Mouse (Mus musculus): ENCODE results near the gene Rab37. TPM values are rescaled to one million over a fixed set of nuclear protein-coding genes. Genes with fewer than 3 reads are reported as not detected.

Gene Rab37
- polyA plus RNA-seq, 1 experiment from 2014 or later = 0.90 TPM

DNA sequence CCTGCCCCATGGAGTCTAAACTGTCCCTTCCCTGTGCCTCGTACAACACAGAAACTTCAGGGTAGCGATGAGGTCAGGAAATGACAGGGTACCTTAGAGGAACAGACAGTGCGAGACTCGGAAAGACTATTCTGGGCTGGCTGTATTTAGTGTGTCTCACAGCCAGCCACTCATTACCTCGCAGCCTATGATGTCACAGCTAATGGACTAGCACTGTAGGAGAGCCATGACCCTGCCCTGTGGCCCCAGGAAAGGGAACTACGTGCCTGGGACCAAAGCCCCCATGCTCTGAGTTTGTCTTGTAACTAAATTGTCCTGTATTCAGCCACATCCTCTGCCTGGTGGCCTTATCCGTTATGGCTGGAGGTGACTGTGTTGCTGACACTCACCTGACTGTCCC lies 15.8 kb upstream of the Rab37 start:
- peaks cover 28% of the 10 kb centered on the region for H3K27me3 ChIP-seq (ENCODE audit: poor library complexity, severe bottlenecking)
- 81% methylated on average over 7 of the region's 7 CpGs for WGBS
- peaks cover 24% of the 10 kb centered on the region for H3K4me1 ChIP-seq
- H3K9me3 ChIP-seq = no peaks in the 10 kb centered on the region
- no peak for DNase-seq (ENCODE audit: extremely low spot score, low spot score)
- no peaks in the 10 kb centered on the region for H3K36me3 ChIP-seq (replicated peaks)
- H3K27ac ChIP-seq = no peak overlapping the region
- H3K4me3 ChIP-seq = no peak overlapping the region

DNA sequence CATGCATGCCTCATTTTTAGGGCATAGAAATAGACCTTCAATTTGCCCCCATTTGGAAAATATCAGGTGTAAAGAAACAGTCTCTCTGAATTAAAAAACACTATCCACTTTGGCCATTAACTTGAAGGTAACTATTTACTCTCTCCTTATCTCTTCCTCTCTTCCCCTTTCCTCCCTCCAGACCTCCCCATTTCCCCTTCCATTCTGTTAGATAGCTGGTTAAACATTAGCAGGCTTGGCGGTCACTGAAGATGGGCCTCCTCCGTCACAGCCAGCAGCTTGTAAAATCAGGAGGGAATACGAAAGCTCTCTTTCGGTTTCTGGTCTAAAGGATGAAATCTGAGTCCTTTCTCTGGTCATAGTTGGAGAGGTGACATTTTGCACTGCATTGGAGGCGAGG lies 15.4 kb upstream of the Rab37 start:
- H3K27ac ChIP-seq = no peak overlapping the region
- peaks cover 25% of the 10 kb centered on the region for H3K27me3 ChIP-seq (ENCODE audit: poor library complexity, severe bottlenecking)
- DNase-seq (ENCODE audit: extremely low spot score, low spot score) = no peak
- H3K4me1 ChIP-seq = peaks cover 19% of the 10 kb centered on the region
- WGBS = 88% methylated on average over 5 of the region's 5 CpGs
- no peaks in the 10 kb centered on the region for H3K36me3 ChIP-seq (replicated peaks)
- H3K9me3 ChIP-seq = no peaks in the 10 kb centered on the region
- no peak overlapping the region for H3K4me3 ChIP-seq

DNA sequence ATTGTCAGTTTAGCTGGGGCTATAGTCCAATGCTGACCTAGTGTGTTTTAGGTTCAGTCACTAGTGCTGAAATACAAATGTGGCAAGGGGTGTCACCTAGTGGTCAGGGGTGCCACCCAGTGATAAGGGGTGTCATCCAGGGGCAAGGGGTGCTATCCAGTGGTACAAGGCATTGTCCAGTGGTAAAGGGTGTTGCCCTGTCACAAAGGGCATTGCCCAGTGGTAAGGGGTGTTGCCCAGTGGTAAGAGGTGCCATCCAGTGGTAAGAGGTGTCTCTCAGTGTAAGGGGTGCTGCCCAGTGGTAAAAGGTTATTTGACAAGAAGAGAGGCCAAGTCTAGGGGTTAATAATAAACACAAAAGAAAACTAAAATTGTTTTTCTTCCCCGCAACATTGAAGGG lies 13.8 kb upstream of the Rab37 start:
- Histone ChIP-seq H3K4me3 (no peak overlapping the region), H3K9me3 (no peaks in the 10 kb centered on the region), H3K27me3 (ENCODE audit: poor library complexity, severe bottlenecking) (peaks cover 21% of the 10 kb centered on the region), H3K36me3 (replicated peaks) (no peaks in the 10 kb centered on the region), H3K27ac (no peak overlapping the region), H3K4me1 (peaks cover 4% of the 10 kb centered on the region)
- no peak for DNase-seq (ENCODE audit: extremely low spot score, low spot score)
- WGBS = 94% methylated on average over 1 of the region's 1 CpGs

DNA sequence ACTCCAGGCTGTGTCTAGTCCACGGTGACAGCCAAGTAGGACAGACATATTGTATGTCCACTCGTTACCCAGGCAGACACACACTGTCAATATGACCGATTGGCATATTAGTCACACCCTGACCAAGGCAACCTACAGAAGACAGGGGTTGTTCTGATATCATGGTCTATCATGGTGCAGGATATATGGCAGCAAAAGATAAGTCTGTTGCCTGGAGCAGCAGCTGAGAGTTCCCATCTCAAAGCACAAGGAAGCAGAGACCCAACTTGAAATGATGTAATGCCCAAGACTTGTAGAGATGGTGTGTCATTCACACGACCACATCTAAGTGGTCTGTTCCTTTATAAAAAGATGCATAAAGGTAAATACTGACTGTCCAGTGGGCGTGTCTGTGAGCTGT lies 12.6 kb upstream of the Rab37 start:
- WGBS = 86% methylated on average over 5 of the region's 5 CpGs
- Histone ChIP-seq H3K27ac (no peak overlapping the region), H3K4me3 (no peak overlapping the region), H3K36me3 (replicated peaks) (no peaks in the 10 kb centered on the region), H3K27me3 (ENCODE audit: poor library complexity, severe bottlenecking) (peaks cover 14% of the 10 kb centered on the region), H3K4me1 (0 out of 2 replicates have a peak, but pooled peaks cover 4% of the 10 kb centered on the region), H3K9me3 (no peaks in the 10 kb centered on the region)
- no peak for DNase-seq (ENCODE audit: extremely low spot score, low spot score)

GRCm38 (mm10) chr11:115080886-115081285 lies 10.3 kb upstream of the Rab37 start:
- Histone ChIP-seq H3K27me3 (ENCODE audit: poor library complexity, severe bottlenecking) (peaks cover 20% of the 10 kb centered on the region), H3K27ac (no peak overlapping the region), H3K4me3 (no peak overlapping the region), H3K36me3 (replicated peaks) (no peaks in the 10 kb centered on the region), H3K9me3 (no peaks in the 10 kb centered on the region), H3K4me1 (peaks cover 17% of the 10 kb centered on the region)
- DNase-seq (ENCODE audit: extremely low spot score, low spot score) = peak; percentile 30
- WGBS = 37% methylated on average over 13 of the region's 13 CpGs

GRCm38 (mm10) chr11:115081373-115081772 lies 9.9 kb upstream of the Rab37 start:
- Histone ChIP-seq H3K4me3 (no peak overlapping the region), H3K27ac (no peak overlapping the region), H3K9me3 (no peaks in the 10 kb centered on the region), H3K27me3 (ENCODE audit: poor library complexity, severe bottlenecking) (peaks cover 20% of the 10 kb centered on the region), H3K4me1 (peaks cover 17% of the 10 kb centered on the region), H3K36me3 (replicated peaks) (no peaks in the 10 kb centered on the region)
- 70% methylated on average over 3 of the region's 3 CpGs for WGBS
- DNase-seq (ENCODE audit: extremely low spot score, low spot score) = no peak

DNA sequence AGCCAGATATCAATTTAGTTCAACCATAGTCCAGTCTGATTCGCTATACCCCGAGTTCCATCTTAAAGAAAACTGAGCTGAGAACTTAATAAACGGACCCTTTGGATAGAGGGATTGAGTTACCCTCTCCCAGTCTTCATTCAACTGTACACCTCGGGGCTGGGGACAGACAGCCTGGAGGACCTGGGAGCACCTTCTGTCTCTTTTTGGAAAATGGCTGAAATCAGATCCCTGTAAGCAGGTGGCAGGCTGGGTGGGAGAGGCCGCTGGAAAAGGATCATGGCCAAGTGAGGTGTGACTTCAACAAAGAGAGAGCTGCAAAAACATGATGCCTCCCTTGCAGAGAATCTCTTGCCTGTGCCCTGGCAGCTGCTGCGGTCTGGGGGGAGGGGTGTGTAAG lies 9.0 kb upstream of the Rab37 start:
- 84% methylated on average over 6 of the region's 6 CpGs for WGBS
- DNase-seq (ENCODE audit: extremely low spot score, low spot score) = no peak
- no peaks in the 10 kb centered on the region for H3K9me3 ChIP-seq
- H3K27me3 ChIP-seq (ENCODE audit: poor library complexity, severe bottlenecking) = peaks cover 20% of the 10 kb centered on the region
- no peak overlapping the region for H3K4me3 ChIP-seq
- H3K4me1 ChIP-seq = peaks cover 17% of the 10 kb centered on the region
- no peaks in the 10 kb centered on the region for H3K36me3 ChIP-seq (replicated peaks)
- no peak overlapping the region for H3K27ac ChIP-seq

GRCm38 (mm10) chr11:115083376-115084139 lies 7.7 kb upstream of the Rab37 start:
- Histone ChIP-seq H3K27me3 (ENCODE audit: poor library complexity, severe bottlenecking) (peaks cover 20% of the 10 kb centered on the region), H3K27ac (no peak overlapping the region), H3K9me3 (no peaks in the 10 kb centered on the region), H3K4me1 (peaks cover 21% of the 10 kb centered on the region), H3K36me3 (replicated peaks) (no peaks in the 10 kb centered on the region), H3K4me3 (no peak overlapping the region)
- DNase-seq (ENCODE audit: extremely low spot score, low spot score) = peak; percentile 73
- whole genome bisulfite sequencing = 47% methylated on average over 18 of the region's 18 CpGs

- Histone ChIP-seq H3K27me3 (ENCODE audit: poor library complexity, severe bottlenecking) (peaks cover 20% of the 10 kb centered on the region), H3K9me3 (no peaks in the 10 kb centered on the region), H3K4me3 (no peak overlapping the region), H3K4me1 (peaks cover 21% of the 10 kb centered on the region), H3K36me3 (replicated peaks) (no peaks in the 10 kb centered on the region), H3K27ac (no peak overlapping the region)
- DNase-seq (ENCODE audit: extremely low spot score, low spot score) = no peak
- WGBS = 39% methylated on average over 12 of the region's 12 CpGs
Measured at GRCm38 (mm10) chr11:115084595-115084994, 6.6 kb upstream of the Rab37 start.

- Histone ChIP-seq H3K4me1 (peaks cover 21% of the 10 kb centered on the region), H3K36me3 (replicated peaks) (no peaks in the 10 kb centered on the region), H3K4me3 (no peak overlapping the region), H3K9me3 (no peaks in the 10 kb centered on the region), H3K27me3 (ENCODE audit: poor library complexity, severe bottlenecking) (peaks cover 23% of the 10 kb centered on the region), H3K27ac (no peak overlapping the region)
- WGBS = 66% methylated on average over 8 of the region's 8 CpGs
- DNase-seq (ENCODE audit: extremely low spot score, low spot score) = no peak
Measured at GRCm38 (mm10) chr11:115085064-115085463, 6.2 kb upstream of the Rab37 start.

GRCm38 (mm10) chr11:115086213-115086612 lies 5.0 kb upstream of the Rab37 start:
- no peak for DNase-seq (ENCODE audit: extremely low spot score, low spot score)
- WGBS = 72% methylated on average over 7 of the region's 7 CpGs
- Histone ChIP-seq H3K27ac (no peak overlapping the region), H3K27me3 (ENCODE audit: poor library complexity, severe bottlenecking) (peaks cover 34% of the 10 kb centered on the region), H3K36me3 (replicated peaks) (no peaks in the 10 kb centered on the region), H3K4me1 (peaks cover 22% of the 10 kb centered on the region), H3K9me3 (no peaks in the 10 kb centered on the region), H3K4me3 (no peak overlapping the region)

DNA sequence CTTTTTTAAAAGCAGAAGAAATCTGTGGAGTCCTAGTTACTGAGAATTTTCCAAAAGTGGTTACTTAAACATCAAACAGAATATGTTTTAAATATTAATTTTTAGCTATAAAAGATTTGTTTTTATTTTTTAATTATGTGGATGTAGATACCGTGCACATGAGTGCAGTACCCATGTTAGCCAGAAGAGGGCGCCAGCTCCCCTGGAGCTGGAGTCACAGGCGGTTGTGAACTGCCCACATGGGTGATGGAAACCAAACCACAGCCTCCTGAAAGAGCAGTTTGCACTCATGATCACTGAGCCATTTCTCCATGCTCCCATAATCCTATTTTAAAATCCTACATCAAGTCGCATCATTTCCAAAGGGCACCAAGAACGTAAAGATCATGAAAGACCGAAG lies 1.4 kb upstream of the Rab37 start:
- H3K4me1 ChIP-seq = peaks cover 20% of the 10 kb centered on the region

DNA sequence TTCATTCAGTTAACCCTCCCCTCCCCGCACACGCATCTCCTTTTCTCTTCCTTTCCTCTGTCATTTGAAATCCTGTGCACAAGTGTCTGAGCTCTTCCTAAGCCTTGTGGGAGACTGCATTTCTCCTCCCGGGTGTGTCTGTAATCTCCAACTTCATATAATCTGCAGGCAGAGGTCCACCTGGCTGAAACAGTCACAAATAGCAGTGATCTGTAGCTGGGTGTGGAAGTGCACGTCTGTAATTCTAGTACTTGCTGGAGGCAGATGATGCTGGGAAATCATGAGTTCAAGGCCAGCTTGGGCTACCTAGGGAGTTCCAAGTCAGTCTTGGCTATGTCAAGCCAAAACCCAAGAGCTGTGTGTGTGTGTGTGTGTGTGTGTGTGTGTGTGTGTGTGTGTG lies 909 bp downstream of the Rab37 start:
- H3K9me3 ChIP-seq = peaks cover 5% of the 10 kb centered on the region; the same call in 1 of the 2 replicates
- H3K4me3 ChIP-seq = peak overlapping the region; percentile 50; the same call in 1 of the 2 replicates
- H3K27ac ChIP-seq = no peak overlapping the region
- DNase-seq (ENCODE audit: extremely low spot score, low spot score) = no peak
- H3K4me1 ChIP-seq = peaks cover 17% of the 10 kb centered on the region
- peaks cover 35% of the 10 kb centered on the region for H3K27me3 ChIP-seq (ENCODE audit: poor library complexity, severe bottlenecking)
- H3K36me3 ChIP-seq (replicated peaks) = no peaks in the 10 kb centered on the region
- WGBS = 13% methylated on average over 4 of the region's 4 CpGs

More for the DNA sequence above, 1.4 kb upstream of the Rab37 start:
- Histone ChIP-seq H3K9me3 (peaks cover 5% of the 10 kb centered on the region; the same call in 1 of the 2 replicates), H3K4me3 (no peak overlapping the region), H3K36me3 (replicated peaks) (no peaks in the 10 kb centered on the region), H3K27ac (no peak overlapping the region), H3K27me3 (ENCODE audit: poor library complexity, severe bottlenecking) (peaks cover 38% of the 10 kb centered on the region)
- WGBS = 64% methylated on average over 6 of the region's 6 CpGs
- no peak for DNase-seq (ENCODE audit: extremely low spot score, low spot score)

Data from forebrain, embryonic 10.5 days (tissue).